Mouse (Mus musculus): ENCODE results near the gene Gm4724. TPM values are rescaled to one million over a fixed set of nuclear protein-coding genes. Genes with fewer than 3 reads are reported as not detected.
"Not testable (repeated sequence)": the region's sequence is repeated elsewhere in the genome, so short reads cannot be mapped to it uniquely, and the experiment has no call there.

Gene Gm4724
- total RNA-seq (2021) = 1 to 10 TPM; 1.8 to 2.4 TPM
- long read RNA-seq, experiment 1, partial matches to known transcripts = 0 of 7 reads
- long read RNA-seq, experiment 1, other reads (novel, unspliced or antisense) = 6 of 7 reads
- long read RNA-seq, experiment 2, partial matches to known transcripts = 0 of 2 reads
- long read RNA-seq, experiment 2, other reads (novel, unspliced or antisense) = 0 of 2 reads

DNA sequence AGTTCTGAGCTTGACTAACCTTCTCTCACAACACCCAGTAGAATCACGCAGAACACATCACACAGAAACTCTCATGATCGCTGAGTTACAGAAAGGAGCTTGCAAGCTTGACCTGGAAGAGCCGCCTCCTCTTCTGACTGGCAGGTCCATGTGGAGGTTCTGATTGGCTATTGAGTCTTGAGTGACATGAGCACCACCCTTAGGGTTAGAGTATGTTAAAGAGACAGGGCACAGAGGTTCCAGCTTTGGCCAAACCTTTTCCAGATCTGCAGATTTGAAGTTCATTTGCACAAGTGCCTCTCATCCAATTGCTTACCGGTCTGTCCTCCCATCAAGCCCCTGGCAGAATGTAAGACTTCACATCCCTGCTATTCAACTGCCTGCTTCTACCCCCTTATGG, at the start of gene Gm4724:
Gene Gm4724, minus strand, starts transcription at position 101 of the 400 bp plus-strand sequence.
- intact Hi-C loops (cut with DNase I); DNase-seq: not testable (repeated sequence)

DNA sequence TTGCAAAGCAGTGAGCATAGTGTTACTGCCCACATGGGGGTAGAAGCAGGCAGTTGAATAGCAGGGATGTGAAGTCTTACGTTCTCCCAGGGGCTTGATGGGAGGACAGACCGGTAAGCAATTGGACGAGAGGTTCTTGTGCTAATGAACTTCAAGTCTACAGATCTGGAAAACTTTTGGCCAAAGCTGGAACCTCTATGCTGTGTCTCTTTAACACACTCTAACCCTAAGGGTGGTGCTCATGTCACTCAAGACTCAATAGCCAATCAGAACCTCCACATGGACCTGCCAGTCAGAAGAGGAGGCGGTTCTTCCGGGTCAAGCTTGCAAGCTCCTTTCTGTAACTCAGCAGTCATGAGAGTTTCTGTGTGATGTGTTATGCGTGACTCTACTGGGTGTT, 34.1 kb upstream of the Gm4724 start, which contains the start of gene Zfp965:
Gene Zfp965, plus strand, starts transcription at position 301 of the 400 bp plus-strand sequence.
- intact Hi-C loops (cut with DNase I); DNase-seq: not testable (repeated sequence)

Other genes starting within 250 kb of the Gm4724 start
- 10 to 100 TPM; 53.7 to 53.9 TPM for gene Gm14391, start 228.9 kb downstream of the Gm4724 start, total RNA-seq (2021)
- gene Gm14440, start 160.7 kb downstream of the Gm4724 start, total RNA-seq (2021) = 1 to 10 TPM in 1 of 2 experiments, under 1 TPM in 1; 0.32 to 1.0 TPM
- 10 to 100 TPM; 35.1 to 35.2 TPM for gene Gm4631, start 97.6 kb downstream of the Gm4724 start, total RNA-seq (2021)
- gene Zfp968, start 63.4 kb downstream of the Gm4724 start, total RNA-seq (2021) = 10 to 100 TPM; 25.2 to 27.6 TPM
- gene Zfp965, start 34.2 kb upstream of the Gm4724 start, total RNA-seq (2021) = 1 to 10 TPM; 4.9 TPM
- gene Gm11007, start 208.2 kb upstream of the Gm4724 start, total RNA-seq (2021) = not detected

Measured in heart, postnatal 14 days (tissue).